Mouse (Mus musculus) CH12.LX (cell line): ENCODE measurements around the gene Eef1a1. TPM values are rescaled to one million over a fixed set of nuclear protein-coding genes. Genes with fewer than 3 reads are reported as not detected.

Experiments
- DNase-seq: peaks from one replicate; pipeline ENCODE4 v3.0.0-alpha.2; 2013; ENCODE audit errors: extremely low read depth
- H3K27ac ChIP-seq: 2 replicates; pipeline ENCODE4 v1.5.1; 2012; ENCODE audit warnings: low read depth, mild to moderate bottlenecking, control low read depth, moderate library complexity; ENCODE audit not compliant: insufficient read depth
- H3K27me3 ChIP-seq: replicated peaks from 2 replicates; pipeline ENCODE3; 2012; ENCODE audit warnings: inconsistent platforms
- H3K36me3 ChIP-seq, 2 experiments: replicated peaks in 1 of 2; 2 replicates each; pipeline versions ENCODE3 to v1.6.1; 2012; ENCODE audit warnings: inconsistent platforms in 1 of 2, low read length in 1 of 2, mild to moderate bottlenecking in 1 of 2, mixed read lengths in 1 of 2, moderate library complexity in 1 of 2; ENCODE audit not compliant: control insufficient read depth in 1 of 2, insufficient read depth in 1 of 2
- H3K4me1 ChIP-seq, 2 experiments: 2 replicates each; pipeline ENCODE4 v1.6.1; 2012; ENCODE audit warnings: inconsistent platforms in 1 of 2, moderate library complexity in 1 of 2; ENCODE audit not compliant: insufficient read depth in 2 of 2, control insufficient read depth in 1 of 2
- H3K4me2 ChIP-seq: 2 replicates; pipeline ENCODE4 v1.6.1; 2012; ENCODE audit warnings: low read depth, mild to moderate bottlenecking, control low read depth; ENCODE audit not compliant: poor library complexity, insufficient read depth, severe bottlenecking
- H3K4me3 ChIP-seq, 3 experiments: fragments of 150-350 bp in 1 of 3; sonication (generic) in 1 of 3; replicated peaks in 1 of 3; 2 replicates each; pipeline versions ENCODE3 to v1.5.1; 2011 to 2012; ENCODE audit warnings: low read depth in 2 of 3, low read length in 2 of 3, mild to moderate bottlenecking in 2 of 3, moderate library complexity in 2 of 3, control low read depth in 1 of 3, improper control_type of control experiment in 1 of 3, inconsistent platforms in 1 of 3, mixed read lengths in 1 of 3; ENCODE audit not compliant: poor library complexity in 1 of 3
- H3K79me2 ChIP-seq: replicated peaks from 2 replicates; pipeline ENCODE4 v1.6.1; 2012; ENCODE audit warnings: mild to moderate bottlenecking, moderate library complexity; ENCODE audit not compliant: control insufficient read depth, poor library complexity, insufficient read depth, severe bottlenecking; ENCODE audit errors: extremely low read depth
- H3K9ac ChIP-seq: 2 replicates; pipeline ENCODE4 v1.6.1; 2012; ENCODE audit warnings: low read depth, mild to moderate bottlenecking, control low read depth, moderate library complexity; ENCODE audit not compliant: insufficient read depth
- H3K9me3 ChIP-seq: replicated peaks from 2 replicates; pipeline ENCODE3; 2012; ENCODE audit warnings: low read length, inconsistent platforms, mixed read lengths
- CHD1 ChIP-seq: IDR thresholded peaks from 2 replicates; pipeline ENCODE4 v1.6.1; 2012; ENCODE audit warnings: low read depth, low read length, improper control_type of control experiment, inconsistent platforms
- CTCF ChIP-seq, 2 experiments: IDR thresholded peaks in 1 of 2; conservative IDR thresholded peaks in 1 of 2; 2 replicates each; pipeline ENCODE4 v1.5.1; 2011 to 2012; ENCODE audit warnings: low read depth in 2 of 2, low read length in 2 of 2, improper control_type of control experiment in 1 of 2, inconsistent platforms in 1 of 2, mild to moderate bottlenecking in 1 of 2, moderate library complexity in 1 of 2
- E2F4 ChIP-seq: IDR thresholded peaks from 2 replicates; pipeline ENCODE4 v1.6.1; 2011; ENCODE audit warnings: low read depth, low read length, improper control_type of control experiment; ENCODE audit not compliant: insufficient replicate concordance
- ELF1 ChIP-seq: IDR thresholded peaks from 2 replicates; pipeline ENCODE4 v1.6.1; 2014; ENCODE audit warnings: low read depth, mild to moderate bottlenecking, inconsistent platforms, low read length, improper control_type of control experiment
- ETS1 ChIP-seq: conservative IDR thresholded peaks from 2 replicates; pipeline ENCODE4 v1.6.1; 2012; ENCODE audit warnings: low read depth, mild to moderate bottlenecking, inconsistent platforms, low read length, improper control_type of control experiment, moderate library complexity
- GABPA ChIP-seq: IDR thresholded peaks from 2 replicates; pipeline ENCODE4 v1.6.1; 2012; ENCODE audit warnings: low read depth, low read length, improper control_type of control experiment, inconsistent platforms; ENCODE audit not compliant: insufficient replicate concordance
- HCFC1 ChIP-seq: IDR thresholded peaks from 2 replicates; pipeline ENCODE4 v1.6.1; 2012; ENCODE audit warnings: low read depth, mild to moderate bottlenecking, inconsistent platforms, low read length, improper control_type of control experiment
- IRF4 ChIP-seq: IDR thresholded peaks from 2 replicates; pipeline ENCODE4 v1.6.1; 2014; ENCODE audit warnings: low read depth, mild to moderate bottlenecking, inconsistent platforms, low read length, improper control_type of control experiment
- JUN ChIP-seq: IDR thresholded peaks from 2 replicates; pipeline ENCODE4 v1.6.1; 2011; ENCODE audit warnings: low read depth, mild to moderate bottlenecking, low read length, improper control_type of control experiment, moderate library complexity; ENCODE audit not compliant: insufficient read depth
- JUND ChIP-seq: conservative IDR thresholded peaks from 2 replicates; pipeline ENCODE4 v1.6.1; 2011; ENCODE audit warnings: low read depth, low read length, improper control_type of control experiment
- MAFK ChIP-seq: IDR thresholded peaks from 2 replicates; pipeline ENCODE4 v1.6.1; 2011; ENCODE audit warnings: low read length, improper control_type of control experiment; ENCODE audit not compliant: insufficient replicate concordance
- MEF2A ChIP-seq: IDR thresholded peaks from 2 replicates; pipeline ENCODE4 v1.6.1; 2014; ENCODE audit warnings: low read depth, mild to moderate bottlenecking, inconsistent platforms, low read length, improper control_type of control experiment, borderline replicate concordance
- MYC ChIP-seq: IDR thresholded peaks from 2 replicates; pipeline ENCODE4 v1.6.1; 2011; ENCODE audit warnings: low read depth, mild to moderate bottlenecking, improper control_type of control experiment, low read length
- NELFE ChIP-seq: IDR thresholded peaks from 2 replicates; pipeline ENCODE4 v1.6.1; 2011; ENCODE audit warnings: low read depth, low read length, improper control_type of control experiment
- NRF1 ChIP-seq: IDR thresholded peaks from 2 replicates; pipeline ENCODE4 v1.6.1; 2014; ENCODE audit warnings: low read depth, mild to moderate bottlenecking, inconsistent platforms, low read length, improper control_type of control experiment, moderate library complexity
- POLR2AphosphoS2 ChIP-seq: IDR thresholded peaks from 2 replicates; pipeline ENCODE4 v1.6.1; 2011; ENCODE audit warnings: low read depth, low read length, improper control_type of control experiment
- RAD21 ChIP-seq: IDR thresholded peaks from 2 replicates; pipeline ENCODE4 v1.6.1; 2011; ENCODE audit warnings: low read depth, mild to moderate bottlenecking, low read length, improper control_type of control experiment, moderate library complexity
- RCOR1 ChIP-seq: conservative IDR thresholded peaks from 2 replicates; pipeline ENCODE4 v1.6.1; 2012; ENCODE audit warnings: low read depth, mild to moderate bottlenecking, inconsistent platforms, low read length, improper control_type of control experiment
- SIN3A ChIP-seq: IDR thresholded peaks from 2 replicates; pipeline ENCODE4 v1.6.1; 2012; ENCODE audit warnings: low read length, improper control_type of control experiment, inconsistent platforms
- SMC3 ChIP-seq: IDR thresholded peaks from 2 replicates; pipeline ENCODE4 v1.6.1; 2011; ENCODE audit warnings: low read depth, low read length, improper control_type of control experiment
- UBTF ChIP-seq: IDR thresholded peaks from 2 replicates; pipeline ENCODE4 v1.6.1; 2012; ENCODE audit warnings: low read depth, mild to moderate bottlenecking, inconsistent platforms, low read length, improper control_type of control experiment, moderate library complexity
- USF1 ChIP-seq: IDR thresholded peaks from 2 replicates; pipeline ENCODE4 v1.6.1; 2014; ENCODE audit warnings: low read depth, mild to moderate bottlenecking, inconsistent platforms, low read length, improper control_type of control experiment
- ZC3H11A ChIP-seq: IDR thresholded peaks from 2 replicates; pipeline ENCODE4 v1.6.1; 2012; ENCODE audit warnings: low read depth, mild to moderate bottlenecking, inconsistent platforms, low read length, improper control_type of control experiment
- ZKSCAN1 ChIP-seq: IDR thresholded peaks from 2 replicates; pipeline ENCODE4 v1.6.1; 2012; ENCODE audit warnings: low read depth, inconsistent platforms, low read length, improper control_type of control experiment, borderline replicate concordance
- ZNF384 ChIP-seq: IDR thresholded peaks from 2 replicates; pipeline ENCODE4 v1.6.1; 2012; ENCODE audit warnings: low read depth, low read length, improper control_type of control experiment, inconsistent platforms
- dilution Hi-C: fragments of 300-500 bp; cut with MboI; formaldehyde crosslinking; loops from 2 replicates; pipeline ENCODE4 v1.14.3; 2020; ENCODE audit warnings: low sequenced_read_pairs; ENCODE audit not compliant: extremely low pct_unique_long_range_greater_than_20kb, extremely low pct_ligation_motif_present
- in situ Hi-C: fragments of 300-500 bp; cut with MboI; formaldehyde crosslinking; loops from 3 replicates; pipeline ENCODE4 v1.14.3; 2019; ENCODE audit warnings: low sequenced_read_pairs, low pct_ligation_motif_present, low pct_unique_long_range_greater_than_20kb, mixed read lengths
- polyA plus RNA-seq: library from polyadenylated mRNA; unstranded; fragments of >175 nt; gene quantifications from 2 replicates; pipeline ENCODE4 v1.2.1, GENCODE M21; 2012; ENCODE audit warnings: low read depth; ENCODE audit not compliant: insufficient read length
- total RNA-seq, 2 experiments: library from RNA; depleted of rRNA; stranded (reverse); fragments of 300-350 nt in 1 of 2; fragments of >200 nt in 1 of 2; gene quantifications; 2 replicates each; pipeline ENCODE4 v1.2.3; 2012 to 2014

Eef1a1 gene
- total and polyA plus RNA-seq, 3 experiments, result 12,362 to 21,026 (median 18,409) TPM

DNA sequence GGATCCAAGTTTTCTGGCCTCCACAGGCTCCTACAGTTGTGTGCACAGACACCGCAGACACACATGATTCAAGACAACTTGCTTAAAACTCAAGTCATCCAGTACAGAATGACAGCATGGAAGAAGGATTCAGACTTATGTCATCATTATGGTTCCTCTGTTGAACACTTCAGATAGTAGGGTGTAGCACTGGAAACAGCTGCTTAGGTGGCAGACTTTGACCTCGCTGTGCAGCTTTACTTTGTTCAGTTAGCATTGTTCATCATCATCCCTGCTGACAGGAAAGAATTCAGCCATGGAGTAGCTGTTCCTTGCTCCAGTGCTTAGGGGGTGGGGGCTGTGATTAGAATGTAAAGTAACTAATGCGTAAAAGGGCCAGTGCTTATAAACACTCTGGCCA, 23.2 kb downstream of the Eef1a1 start:
- in situ Hi-C loops, result no loop called here
- no peaks in the 10 kb centered on the region for H3K9me3 ChIP-seq
- dilution Hi-C loops, result no loop called here
- H3K4me1 ChIP-seq, result peaks cover 2 to 14% of the 10 kb centered on the region in 2 experiments; a peak in 3 of 4 replicates
- DNase-seq, result no peak
- H3K9ac ChIP-seq, result no peak overlapping the region
- no peaks in the 10 kb centered on the region for H3K27me3 ChIP-seq
- no peaks in the 10 kb centered on the region for H3K79me2 ChIP-seq
- H3K4me3 ChIP-seq, result no peak overlapping the region
- no peak overlapping the region for H3K4me2 ChIP-seq
- TF ChIP-seq MAFK (no peak), ZC3H11A (no peak), JUN (no peak), SIN3A (no peak), POLR2AphosphoS2 (no peak), GABPA (no peak), RCOR1 (no peak), HCFC1 (no peak), ZKSCAN1 (no peak), CHD1 (no peak), NELFE (no peak), SMC3 (no peak), JUND (no peak), CTCF (conservative IDR thresholded peaks at IDR 0.05 in 1 of 2, IDR thresholded peaks at IDR 0.05 in 1 of 2; ENCODE audit: low read depth in 2 of 2, low read length in 2 of 2) (no peak), MEF2A (no peak), MYC (no peak), UBTF (no peak), USF1 (no peak), NRF1 (no peak), ELF1 (no peak)
- TF ChIP-seq, all 38 proteins: peak for 0
- H3K36me3 ChIP-seq, result peaks cover 55 to 78% of the 10 kb centered on the region in 2 experiments
- H3K27ac ChIP-seq, result no peak overlapping the region

DNA sequence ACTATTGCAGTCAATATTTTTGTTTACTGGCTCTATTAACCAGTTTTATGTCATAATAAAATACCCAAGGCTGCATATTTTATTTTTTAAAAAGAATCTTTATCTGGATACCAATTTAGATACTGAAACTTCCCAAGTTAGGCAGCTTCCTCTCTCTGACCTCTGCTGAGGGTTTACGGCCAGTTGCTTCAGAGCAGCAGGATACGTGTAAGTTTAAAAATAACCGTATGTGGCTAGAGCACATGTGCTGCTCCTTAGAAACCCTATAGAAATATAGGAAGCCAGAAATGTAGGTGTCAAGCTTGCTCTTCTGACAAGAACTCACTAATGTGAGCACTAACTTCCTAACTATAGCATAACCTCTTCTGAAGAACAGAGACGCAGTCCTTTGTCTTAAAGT, 25.6 kb downstream of the Eef1a1 start:
- peaks cover 2 to 19% of the 10 kb centered on the region in 2 experiments; a peak in 3 of 4 replicates for H3K4me1 ChIP-seq
- no peaks in the 10 kb centered on the region for H3K9me3 ChIP-seq
- H3K27me3 ChIP-seq, result no peaks in the 10 kb centered on the region
- H3K27ac ChIP-seq, result no peak overlapping the region
- dilution Hi-C loops (no loop called here), in situ Hi-C loops (no loop called here)
- TF ChIP-seq MEF2A (no peak), ETS1 (no peak), ZNF384 (no peak), ZC3H11A (no peak), IRF4 (no peak), RAD21 (no peak), RCOR1 (no peak), ZKSCAN1 (no peak), HCFC1 (no peak), E2F4 (no peak), NELFE (no peak)
- H3K79me2 ChIP-seq, result no peaks in the 10 kb centered on the region
- no peak overlapping the region for H3K4me2 ChIP-seq
- H3K36me3 ChIP-seq, result peaks cover 54 to 78% of the 10 kb centered on the region in 2 experiments
- DNase-seq, result peak; percentile 14
- H3K4me3 ChIP-seq, result no peak overlapping the region
- H3K9ac ChIP-seq, result no peak overlapping the region
